Mouse (Mus musculus) spleen, postnatal 36 days (tissue): ENCODE measurements around the gene Rapgef2.
A peak's percentile ranks its signal among the peaks of the same experiment; 100 is the strongest.

Experiments
- DNase-seq, 2 experiments: peaks; one replicate each; pipeline ENCODE4 v3.0.0; 2022; ENCODE audit warnings: low spot score in 2 of 2, mixed read lengths in 1 of 2

The Rapgef2 gene

DNA sequence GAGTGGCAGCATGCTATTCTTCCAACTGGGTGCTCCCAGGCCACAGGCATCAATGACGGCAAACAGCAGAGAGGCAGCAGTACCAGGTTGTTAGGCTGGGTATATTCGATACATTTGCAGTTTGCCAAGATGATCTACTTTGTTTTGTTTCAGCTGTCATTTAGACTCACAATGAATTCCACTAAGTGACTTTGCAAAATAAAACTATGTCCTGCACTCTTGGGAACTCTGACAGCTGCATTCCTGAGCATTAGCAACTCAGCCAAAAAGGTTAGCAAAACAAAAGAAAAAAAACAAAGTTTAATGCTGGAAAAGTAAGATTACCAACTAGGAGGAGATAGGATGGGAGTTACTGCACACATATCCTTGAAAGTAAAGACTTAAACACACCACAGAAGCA lies 3.3 kb downstream of the Rapgef2 start:
- no peak for DNase-seq

DNA sequence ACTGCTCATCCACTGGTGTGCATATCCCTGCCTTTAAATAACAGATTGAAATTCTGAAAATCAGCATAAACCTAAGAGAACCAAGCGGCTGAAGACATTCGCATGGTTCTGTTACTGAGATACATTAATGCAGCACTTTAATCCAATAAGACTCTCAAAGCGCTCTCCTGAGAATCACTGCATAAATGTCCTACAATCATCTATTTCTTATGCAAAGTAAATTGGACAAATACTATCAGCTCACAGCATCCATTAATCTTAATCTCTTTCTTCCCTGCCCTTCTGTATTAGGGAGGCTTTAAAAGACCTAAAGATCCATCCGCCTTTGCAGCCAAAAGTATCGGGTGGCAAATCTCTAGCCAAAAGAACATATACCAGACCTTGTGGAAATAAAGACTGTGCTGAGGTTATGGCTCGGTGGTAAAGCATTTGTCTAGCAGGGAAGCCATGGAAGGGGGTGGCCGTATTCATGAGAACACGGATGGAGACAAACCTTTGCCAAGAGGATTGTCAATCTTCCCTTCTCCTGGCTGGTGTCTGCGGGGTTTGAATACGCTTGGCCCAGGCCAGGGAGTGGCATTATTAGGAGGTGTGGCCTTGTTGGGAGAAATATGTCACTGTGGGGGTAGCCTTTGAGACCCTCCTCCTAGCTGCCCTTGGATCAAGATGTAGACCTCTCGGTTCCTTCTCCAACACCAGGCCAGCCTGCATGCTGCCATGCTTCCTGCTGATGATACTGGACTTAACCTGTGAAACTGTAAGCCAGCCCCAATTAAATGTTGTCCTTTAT lies 10.3 kb downstream of the Rapgef2 start:
- DNase-seq, result no peak

DNA sequence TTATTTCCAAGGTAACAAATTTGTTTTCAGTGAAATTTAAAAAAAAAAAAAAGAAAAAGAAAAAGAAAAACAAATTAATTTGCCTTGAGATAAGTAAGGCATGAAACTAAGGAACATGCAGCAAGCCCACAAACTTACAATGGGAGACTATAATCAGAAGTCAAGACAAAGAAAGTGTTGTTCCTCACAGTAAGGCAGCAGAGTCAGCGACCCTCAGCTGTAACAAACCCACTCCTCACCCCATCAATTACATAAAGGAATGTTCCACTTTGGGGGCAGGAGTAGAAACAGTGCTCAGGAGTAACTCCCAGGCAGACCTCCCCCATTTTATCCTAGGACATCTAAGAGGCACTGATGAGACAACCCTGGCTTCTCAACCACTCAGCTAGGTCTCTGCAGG lies 13.0 kb downstream of the Rapgef2 start:
- DNase-seq, result no peak

GRCm38 (mm10) chr3:79272939-79273338 lies 13.4 kb downstream of the Rapgef2 start:
- DNase-seq, result no peak

DNA sequence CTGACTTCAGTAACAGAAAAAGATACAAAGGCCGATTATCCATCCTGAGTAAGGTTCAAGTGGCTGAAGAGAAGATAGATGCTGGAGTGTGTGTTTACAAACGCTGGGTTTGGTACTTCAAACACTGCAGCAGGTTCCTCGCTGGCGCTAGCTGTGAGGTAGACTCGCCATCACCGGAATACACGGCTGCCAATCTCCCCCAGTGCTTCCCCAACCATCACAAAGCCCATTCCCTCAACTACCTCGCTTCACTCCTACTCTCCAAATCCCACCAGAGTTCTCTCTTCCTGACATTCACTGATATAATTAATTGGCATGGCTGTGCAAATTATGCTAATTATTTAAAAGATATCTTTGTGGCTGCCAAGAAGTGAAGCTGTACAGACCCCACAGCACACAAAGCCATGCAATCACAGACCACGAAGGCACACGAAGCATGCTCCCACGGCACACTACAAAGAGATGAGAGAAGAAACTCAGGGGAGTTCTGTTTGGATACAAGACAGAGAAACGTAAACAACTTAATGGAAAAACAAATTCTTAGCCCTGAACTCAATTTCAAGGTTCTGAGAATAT lies 15.2 kb downstream of the Rapgef2 start:
- DNase-seq, result no peak

GRCm38 (mm10) chr3:79269872-79270271 lies 16.4 kb downstream of the Rapgef2 start:
- no peak for DNase-seq

DNA sequence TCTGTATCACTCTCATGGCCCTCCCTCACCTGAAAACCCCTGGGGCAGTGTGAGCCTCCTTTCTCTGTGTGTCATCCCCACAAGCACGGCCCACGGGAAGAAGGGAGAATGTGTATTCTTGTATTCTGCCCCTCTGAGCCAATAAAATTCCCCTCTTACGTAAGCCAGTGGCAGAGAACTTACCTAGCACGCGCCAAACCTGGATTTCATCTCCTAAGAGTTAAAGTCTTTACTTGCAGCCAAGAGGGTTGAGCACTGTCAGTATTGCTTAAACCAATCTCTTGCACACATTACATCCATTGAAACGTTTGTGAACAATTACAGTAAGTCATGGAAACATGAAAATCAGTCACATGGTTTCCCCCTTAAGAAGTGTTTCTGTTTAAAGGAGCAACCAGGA lies 19.3 kb downstream of the Rapgef2 start:
- DNase-seq, result no peak

DNA sequence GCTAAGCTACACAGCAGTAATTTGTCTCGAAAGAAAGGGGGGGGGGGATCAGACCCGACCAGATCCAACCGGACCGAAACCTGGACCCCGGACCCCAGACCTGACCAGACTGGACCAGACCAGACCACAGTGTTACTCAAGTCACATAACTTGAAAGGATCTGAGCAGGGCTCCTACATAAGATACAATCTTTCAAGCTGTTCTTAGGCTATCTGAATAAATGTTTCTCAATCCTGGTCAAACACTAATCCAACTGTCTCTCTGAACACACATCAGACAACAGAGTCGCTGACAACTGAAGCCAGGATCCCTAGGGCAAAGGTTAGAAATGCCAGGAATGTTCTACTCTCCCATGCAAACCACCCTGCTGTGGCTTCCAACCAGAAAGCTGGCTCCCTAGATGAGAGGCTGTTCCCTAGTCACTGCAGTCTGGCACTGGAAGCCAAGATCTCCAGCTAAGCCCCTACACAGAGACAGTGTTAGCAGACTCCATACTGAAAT lies 24.5 kb downstream of the Rapgef2 start:
- DNase-seq, result no peak

GRCm38 (mm10) chr3:79254023-79254422 lies 32.3 kb downstream of the Rapgef2 start:
- no peak for DNase-seq

DNA sequence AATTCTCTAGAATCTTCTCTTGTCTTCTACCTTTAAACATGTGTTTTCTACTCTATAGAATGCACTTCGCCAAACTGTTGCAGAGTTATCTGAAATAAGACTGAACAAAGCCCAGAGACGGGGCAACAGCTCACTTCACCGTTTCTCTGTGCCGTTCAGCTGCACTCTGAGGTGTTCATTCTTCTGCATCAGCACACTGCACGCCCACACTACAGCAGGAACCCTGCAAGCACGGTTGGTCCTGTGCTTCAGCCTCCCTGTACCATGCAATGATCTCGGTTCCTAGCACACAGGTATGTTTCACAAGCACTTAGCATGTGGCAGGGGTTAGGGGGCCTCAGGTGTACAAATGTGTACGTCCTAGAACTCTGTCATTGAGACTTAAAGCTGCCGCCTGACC lies 32.9 kb downstream of the Rapgef2 start:
- DNase-seq, result peak in 1 of 2 experiments; percentile 9

DNA sequence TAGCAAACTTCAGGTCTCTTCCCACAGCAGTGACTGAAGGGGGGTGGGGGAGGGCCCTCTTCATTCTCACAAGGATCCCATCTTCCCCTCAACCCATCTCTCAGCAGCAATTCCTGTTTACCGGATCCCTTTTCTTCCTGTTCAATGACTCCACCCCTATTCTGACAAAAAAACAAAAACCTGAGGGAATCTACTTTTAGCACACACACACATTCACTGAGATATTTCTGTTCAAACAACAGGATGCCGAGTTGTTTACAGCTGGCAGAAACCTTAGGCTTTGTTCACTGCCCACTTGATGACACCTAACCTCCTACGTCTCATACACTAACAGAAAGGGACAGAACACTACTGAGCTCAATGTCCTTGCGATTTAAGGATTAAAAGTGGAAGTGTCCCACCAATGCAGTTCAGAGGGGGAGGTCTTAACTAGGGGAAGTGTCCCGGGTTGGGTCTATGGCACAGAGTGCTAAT lies 33.4 kb downstream of the Rapgef2 start:
- DNase-seq, result no peak

DNA sequence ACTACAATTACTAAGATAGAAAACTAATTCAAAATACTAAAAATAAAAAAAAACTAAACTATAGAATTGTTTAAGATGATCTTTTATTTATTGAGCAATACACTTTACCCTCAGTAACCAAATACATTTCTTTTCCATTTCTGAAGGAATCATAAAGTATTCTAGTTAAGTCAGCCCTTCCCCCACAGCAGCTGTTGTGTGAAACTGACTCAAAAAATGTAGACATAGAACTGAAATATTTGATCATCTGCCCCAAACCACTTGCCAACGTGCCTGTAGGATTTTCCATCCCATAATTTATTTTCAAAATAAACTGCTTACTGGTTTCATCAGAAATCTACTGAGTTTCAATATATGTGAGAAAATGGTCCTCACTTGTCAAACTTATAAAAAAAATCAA lies 36.4 kb downstream of the Rapgef2 start:
- no peak for DNase-seq

DNA sequence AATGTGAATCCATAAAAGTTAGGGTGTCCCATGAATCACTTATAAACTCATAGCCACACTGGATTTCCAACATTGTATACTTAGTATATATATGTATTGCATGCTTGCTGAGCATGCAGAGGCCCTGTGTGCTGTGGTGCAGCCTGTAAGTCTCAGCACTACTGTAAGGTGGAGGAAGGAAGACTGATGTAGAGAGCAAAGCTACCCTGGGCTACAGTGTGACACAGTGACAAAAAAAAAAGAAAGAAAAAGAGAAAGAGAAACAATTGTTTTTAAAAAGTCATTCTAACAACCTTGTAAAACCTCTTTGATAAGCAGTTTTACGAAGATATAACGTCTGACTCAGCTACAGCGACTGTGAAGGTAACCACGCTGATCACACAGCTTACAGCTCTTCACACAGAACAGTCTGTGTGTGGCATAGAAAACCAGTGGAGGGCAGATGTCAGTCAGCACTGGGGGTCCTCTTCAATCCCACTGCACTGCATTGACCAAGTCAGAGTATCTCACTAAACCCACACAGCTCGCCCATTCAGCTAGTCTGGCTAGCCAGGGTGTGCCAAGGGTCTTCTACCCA lies 37.6 kb downstream of the Rapgef2 start:
- DNase-seq, result no peak

- DNase-seq, result peak in 1 of 2 experiments; percentile 19
Measured at GRCm38 (mm10) chr3:79248208-79248607, 38.1 kb downstream of the Rapgef2 start.

DNA sequence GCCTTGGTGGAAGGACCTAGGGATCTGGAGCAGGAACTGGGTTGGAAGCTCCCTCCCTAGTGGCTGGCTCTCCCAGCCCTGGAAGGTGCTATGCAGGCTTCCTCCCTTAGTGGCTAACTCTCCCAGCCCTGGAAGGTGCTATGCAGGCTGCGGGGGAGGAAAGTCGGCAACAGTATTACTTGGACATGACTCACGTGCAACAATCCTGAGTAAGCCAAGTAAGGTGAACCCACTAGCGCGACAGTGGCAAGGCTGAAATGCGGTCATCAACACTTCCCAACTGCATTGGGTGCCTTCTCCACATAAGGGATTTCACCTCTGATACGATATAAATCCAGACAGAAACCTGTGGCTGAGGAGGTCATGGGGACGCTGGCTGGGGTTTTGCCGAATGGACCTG lies 42.0 kb downstream of the Rapgef2 start:
- no peak for DNase-seq

- no peak for DNase-seq
Measured at GRCm38 (mm10) chr3:79242922-79243705, 43.2 kb downstream of the Rapgef2 start.

DNA sequence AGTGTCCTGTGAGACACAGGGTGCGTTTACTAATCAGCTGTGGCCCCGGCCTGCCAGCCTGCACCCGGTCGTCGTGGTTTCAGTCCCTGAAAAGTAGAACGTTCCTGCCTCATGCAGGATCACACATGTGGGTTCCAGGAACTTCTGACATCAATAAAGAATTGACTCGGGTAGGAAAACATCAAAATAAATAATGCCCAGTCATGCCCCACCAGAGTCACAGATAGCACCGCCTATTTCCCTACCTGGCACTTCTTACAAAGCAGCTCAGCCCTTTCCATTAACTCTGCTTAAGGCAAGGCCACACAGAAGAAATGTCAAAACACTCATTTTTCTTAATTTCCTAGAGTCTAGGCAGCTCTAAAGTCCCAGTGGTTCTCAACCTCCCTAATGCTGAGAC lies 44.0 kb downstream of the Rapgef2 start:
- DNase-seq, result no peak

GRCm38 (mm10) chr3:79239066-79239462 lies 47.3 kb downstream of the Rapgef2 start:
- peak in 1 of 2 experiments; percentile 25 for DNase-seq

- DNase-seq, result no peak
Measured at GRCm38 (mm10) chr3:79238456-79239065, 47.8 kb downstream of the Rapgef2 start.

GRCm38 (mm10) chr3:79237619-79238342 lies 48.5 kb downstream of the Rapgef2 start:
- peak; percentile 71 to 81 for DNase-seq

DNA sequence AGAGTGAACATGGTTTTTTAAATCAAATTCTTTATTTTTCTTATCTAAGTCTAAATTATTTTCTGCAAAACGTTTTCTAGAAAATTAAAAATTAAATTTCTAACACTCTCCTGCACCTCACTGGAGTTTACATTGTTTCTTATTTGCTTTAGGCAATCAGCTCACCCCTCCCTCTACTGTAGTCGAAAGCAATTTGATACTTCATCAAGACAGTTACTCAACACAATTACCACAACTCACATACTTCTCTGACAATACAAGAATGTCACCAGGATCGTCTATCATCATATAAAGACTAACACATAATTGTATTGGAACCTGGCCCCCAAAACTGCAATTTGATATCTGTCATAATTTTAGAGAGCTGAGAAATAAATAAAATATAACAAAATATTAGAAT lies 51.8 kb downstream of the Rapgef2 start:
- no peak for DNase-seq
